Mouse (Mus musculus) cerebellum, postnatal 10 days (tissue): ENCODE results near the gene Pih1d1.
A peak's percentile ranks its signal among the peaks of the same experiment; 100 is the strongest.
"Not testable (repeated sequence)": the region's sequence is repeated elsewhere in the genome, so short reads cannot be mapped to it uniquely, and the experiment has no call there.

ENCODE experiments used
- DNase-seq, 2 experiments: peaks; one replicate each; pipeline ENCODE4 v3.0.0; 2021; ENCODE audit warnings: mixed read lengths in 2 of 2

The Pih1d1 gene

DNA sequence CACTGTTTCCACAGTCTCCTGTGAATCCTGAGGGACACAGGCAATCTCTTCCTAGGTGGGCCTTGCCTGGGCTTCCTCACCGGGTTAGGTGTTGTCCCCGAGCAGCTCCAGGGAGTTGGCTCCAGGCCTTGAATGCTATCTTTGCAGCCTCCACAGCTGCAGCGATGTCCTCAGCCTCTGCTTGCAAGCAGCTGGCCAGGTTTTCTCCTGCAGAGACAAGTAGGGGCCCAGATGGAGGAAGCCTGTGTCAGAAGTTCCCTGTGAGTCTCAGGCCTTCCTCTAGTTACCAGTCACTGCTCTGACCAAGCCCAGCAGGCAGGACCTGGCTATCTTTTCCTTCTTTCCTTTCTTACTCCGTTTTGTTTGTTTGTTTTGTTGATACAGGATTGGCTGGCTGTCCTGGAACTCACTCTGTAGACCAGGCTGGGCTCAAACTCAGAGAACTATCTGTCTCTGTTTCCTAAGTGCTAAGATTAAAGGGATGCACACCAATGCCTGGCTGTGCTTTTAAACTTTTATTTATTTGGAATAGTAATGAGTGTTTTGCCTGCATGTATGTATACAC, 5.5 kb upstream of the Pih1d1 start:
- DNase-seq = peak in 1 of 2 experiments; percentile 7

DNA sequence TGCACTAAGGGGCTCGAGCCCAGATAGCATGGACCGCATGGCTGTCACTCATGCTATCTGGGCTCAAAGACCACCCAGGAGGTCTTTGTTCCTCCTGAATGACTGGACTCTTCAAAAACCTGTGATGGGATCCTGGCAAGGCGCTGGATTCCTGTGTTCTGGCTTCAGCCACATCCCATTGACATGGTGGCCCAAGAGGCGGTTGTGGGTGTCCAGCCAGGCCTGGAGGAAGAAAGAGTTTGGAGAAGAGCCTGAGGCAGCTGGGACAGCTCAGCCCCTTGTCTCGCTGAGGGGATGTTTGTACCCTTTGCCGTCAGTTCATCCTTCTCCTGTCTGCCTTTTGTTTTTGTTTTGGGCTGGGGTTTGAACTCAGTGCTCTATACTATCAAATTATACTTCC, 4.6 kb upstream of the Pih1d1 start:
- DNase-seq = peak in 1 of 2 experiments; percentile 29

DNA sequence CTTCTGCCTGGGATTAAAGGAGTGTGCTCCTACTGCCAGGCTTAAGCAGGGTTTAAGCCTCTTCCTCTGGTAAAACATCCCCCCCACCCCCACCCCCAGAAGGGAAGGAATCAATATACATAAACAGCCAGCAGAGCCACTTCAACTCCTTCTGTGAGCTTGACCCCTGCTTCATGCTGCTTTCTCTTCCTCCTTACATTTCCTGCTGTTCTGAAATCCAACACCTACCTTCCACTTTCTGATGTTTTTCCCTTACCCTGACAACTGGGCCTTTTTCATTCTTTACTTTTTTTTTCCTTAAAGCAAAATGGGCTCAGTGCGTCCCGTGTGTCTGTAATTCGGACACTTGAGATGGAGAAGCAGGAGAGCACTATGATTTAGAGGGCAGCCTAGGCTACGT, 3.8 kb upstream of the Pih1d1 start:
- DNase-seq = no peak

DNA sequence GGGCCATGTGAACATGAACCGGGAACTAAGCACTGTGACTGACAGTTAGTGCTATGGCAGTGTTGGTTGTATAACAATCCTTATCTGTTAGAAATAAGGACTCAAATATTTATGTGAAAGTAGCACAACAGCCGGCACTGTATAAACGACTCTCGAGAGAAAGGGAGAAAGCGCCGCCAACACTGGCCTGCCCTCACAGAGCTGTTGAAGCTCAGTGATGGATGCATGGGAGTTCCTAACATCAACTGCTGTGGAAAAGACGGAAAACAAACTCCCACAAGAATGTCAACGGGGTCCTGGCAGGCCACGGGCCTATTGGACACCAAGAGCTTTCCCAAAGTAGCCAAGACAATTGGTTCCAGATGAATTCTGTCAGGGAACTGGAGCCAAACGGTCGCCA, 2.8 kb upstream of the Pih1d1 start:
- DNase-seq = peak in 1 of 2 experiments; percentile 25

DNA sequence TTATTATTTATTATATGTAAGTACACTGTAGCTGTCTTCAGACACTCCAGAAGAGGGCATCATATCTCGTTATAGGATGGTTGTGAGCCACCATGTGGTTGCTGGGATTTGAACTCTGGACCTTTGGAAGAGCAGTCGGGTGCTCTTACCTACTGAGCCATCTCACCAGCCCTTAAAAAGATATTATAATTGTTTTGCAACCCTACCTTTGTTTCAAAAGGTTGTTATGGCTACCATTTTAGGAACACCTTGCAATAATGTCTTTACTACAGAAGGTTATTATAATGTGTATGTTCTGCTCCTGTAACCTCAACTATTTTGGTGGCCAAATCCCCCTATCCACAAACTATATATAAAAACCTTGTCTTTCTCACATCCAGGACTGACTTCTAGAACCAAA, 1.1 kb upstream of the Pih1d1 start:
- not testable (repeated sequence) for DNase-seq

DNA sequence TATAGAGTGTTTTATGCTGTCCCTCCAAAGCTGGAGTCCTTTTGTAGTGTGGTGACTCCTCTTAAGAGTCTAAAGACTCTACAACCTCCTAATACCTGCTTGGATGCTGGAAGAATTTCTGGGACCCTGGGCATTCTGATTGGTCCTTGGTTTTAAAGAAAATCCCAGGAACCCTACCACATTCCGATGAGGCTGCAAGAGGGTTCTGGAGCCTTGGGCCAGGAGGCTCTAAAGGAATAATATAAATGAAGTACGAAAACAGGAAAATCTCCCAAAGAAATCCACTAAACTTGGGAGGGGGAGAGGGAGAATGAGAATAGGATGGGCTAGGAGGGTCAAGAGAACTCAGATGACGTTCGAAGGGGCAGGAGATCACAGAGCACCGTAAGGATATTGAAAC, 517 bp upstream of the Pih1d1 start:
- no peak for DNase-seq

DNA sequence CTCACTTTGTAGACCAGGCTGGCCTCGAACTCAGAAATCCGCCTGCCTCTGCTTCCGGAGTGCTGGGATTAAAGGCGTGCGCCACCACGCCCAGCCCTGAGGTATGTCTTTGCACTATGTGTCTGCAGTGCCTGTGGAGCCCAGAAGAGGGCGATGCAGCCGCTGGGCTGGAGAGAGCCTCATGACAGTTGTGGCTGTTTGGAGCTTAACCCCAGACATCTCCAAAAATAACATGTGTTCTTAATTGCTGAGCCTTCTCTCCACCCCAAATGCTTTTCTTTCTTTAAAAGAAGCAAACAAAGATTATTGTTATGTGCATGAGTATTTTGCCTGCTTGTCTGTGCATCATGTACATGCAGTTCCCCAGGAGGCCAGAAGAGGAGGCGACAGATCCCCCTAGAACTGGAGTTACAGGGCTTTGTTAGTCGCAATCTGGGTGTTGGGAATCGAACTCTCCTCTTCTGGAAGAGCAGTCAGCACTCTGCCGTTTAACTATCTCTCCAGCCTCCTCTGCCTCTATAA, 951 bp downstream of the Pih1d1 start:
- DNase-seq = peak; percentile 79 to 85

DNA sequence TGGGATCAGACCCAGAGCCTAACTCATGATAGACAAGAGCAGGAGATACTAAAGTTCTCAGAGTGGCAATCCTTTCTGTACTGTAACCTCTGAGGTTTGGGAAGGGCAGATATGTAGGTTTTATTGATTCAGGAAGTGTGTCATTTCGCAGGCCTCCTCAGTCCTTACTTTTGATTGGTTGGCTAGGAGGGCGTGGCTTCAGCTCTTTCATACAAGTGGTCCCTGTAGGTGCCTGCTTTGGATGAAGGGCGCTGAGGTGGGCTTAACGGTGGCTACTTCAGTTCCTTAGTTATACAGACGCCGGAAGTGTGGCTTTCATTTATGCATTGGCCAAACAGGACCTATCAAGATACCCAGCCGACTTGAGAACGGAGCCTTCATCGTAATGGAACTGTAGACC, 1.5 kb downstream of the Pih1d1 start:
- DNase-seq = peak in 1 of 2 experiments; percentile 17

DNA sequence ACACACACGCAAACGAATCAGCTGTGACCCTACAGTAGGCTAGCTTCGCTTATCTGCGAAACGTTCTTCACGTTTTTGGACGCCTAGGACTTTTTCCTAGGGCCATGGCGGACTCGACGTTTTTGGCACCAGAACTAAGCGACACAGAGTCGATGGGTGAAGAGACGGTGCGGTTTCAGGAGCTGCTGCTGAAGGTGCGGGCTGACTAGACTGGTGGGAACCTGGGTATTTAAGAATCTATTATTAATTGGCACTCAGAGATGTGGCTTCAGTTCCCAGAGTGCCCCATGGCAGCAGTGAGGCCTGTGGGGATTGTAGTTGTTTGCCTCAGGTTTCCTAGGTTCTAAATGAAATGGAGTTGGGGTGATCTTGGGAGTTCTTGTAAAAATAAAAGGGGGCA, 2.1 kb downstream of the Pih1d1 start:
- peak in 1 of 2 experiments; percentile 7 for DNase-seq

DNA sequence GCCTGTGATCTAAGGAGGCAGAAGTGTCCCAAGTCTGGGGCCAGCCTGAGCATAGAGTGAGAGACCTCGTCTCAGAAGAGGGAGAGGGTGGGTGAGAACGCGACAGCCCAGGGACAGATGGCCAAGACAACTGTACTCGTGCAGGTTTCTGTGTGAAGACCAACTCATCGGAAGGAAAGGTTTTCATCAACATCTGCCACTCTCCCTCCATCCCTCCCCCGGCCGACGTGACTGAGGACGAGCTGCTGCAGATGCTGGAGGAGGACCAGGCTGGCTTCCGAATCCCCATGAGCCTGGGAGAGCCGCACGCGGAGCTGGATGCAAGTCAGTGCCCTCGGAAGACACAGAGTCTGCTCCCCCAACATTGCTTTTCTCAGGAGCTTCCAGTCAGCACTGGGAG, 3.4 kb downstream of the Pih1d1 start:
- peak in 1 of 2 experiments; percentile 19 for DNase-seq

DNA sequence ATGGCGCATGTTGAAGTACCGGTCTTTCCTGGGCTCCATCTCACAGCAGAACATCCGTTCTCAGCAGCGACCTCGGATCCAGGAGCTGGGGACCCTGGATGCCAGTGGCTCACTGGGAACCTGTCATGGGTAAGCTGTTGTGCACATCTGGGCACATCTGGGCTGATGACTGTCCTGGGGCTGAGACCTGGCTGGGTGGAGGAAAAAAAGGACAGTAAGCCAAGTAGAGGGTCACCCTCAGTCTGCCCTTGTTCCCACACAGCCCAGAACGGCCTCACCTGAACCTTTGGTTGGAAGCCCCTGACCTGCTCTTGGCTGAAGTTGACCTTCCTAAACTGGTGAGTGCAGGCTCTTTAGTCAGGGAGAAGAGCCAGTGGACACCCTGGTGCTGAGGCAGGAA, 4.9 kb downstream of the Pih1d1 start:
- DNase-seq = no peak

DNA sequence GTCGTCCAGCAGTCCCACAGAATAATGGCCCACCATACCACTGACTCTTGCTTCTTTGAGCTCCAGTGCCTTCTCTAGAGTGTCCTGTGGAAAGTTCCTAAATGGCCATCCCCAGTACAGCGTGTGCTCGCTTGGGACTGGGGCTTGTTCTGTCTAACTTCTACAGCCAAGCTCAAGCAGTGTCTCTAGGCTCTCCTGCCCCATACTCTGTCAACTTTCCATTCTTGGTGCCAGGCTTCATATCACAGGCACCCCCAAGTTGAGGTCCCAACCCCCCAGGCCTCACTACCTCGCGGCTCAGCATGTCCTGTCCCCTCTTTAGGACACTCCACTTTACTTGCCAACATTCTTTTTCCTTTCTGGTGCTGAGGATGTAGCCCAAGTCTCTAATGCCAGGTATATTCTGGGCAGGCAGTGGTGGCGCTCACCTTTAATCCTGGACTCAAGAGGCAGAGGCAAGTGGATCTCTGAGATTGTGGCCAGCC, 6.3 kb downstream of the Pih1d1 start:
- no peak for DNase-seq

DNA sequence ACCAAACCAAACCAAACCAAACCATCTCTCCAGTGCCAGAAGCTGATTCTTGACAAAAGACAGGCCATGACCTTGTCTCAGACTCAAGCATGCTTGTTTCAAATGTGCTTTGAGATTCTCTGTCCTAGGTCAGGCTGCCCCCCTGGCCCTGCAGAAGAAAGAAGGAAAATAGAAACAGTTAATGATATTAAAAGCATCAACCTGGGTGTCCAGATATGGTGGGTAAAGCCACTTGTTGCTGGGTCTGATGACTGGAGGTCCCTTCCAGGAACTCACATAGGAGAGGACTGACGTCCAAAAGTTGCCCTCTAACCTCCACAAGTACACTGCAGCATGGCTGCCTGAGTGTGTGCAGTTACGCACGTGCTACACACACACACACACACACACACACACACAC, 6.8 kb downstream of the Pih1d1 start:
- no peak for DNase-seq

DNA sequence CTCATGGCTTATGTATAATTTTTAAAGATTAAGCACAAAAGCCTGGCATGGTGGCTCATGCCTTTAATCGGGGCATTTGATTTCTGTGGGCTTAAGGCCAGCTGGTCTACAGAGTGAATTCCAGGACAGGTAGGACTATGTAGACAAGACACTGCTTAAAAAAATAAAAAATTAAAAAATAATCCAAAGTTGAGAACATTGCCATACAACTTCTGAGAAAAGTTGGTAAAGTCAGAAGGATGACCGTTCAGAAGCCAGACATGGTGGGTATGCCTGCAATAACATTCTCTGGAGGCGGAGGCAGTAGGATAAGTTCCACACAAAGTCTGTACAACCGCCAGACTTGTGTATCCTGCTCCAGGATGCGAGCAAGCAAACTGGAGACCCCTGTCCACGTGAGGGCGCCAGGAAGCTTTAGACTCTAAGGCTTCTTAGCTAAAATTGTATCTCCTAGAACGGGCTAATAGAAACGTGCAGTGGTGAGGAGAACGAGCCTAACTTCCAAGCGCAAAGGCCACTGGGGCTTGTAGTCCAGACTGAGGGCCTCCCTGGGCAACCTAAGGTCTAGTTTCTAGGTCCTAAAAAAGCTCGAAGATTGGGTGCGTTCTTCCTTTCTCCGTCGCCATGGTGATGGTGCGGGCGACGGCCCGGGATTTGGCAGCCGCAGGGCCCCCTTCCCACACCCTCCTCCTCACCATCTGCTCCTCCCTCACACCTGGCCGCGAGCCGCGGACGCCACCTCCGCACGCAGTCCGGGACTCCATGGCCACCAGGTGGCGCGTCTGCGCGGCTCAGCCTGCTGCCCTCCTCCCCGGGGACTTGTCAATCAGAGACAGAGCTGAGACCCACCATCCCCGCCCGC, 7.7 kb downstream of the Pih1d1 start:
- DNase-seq = peak; percentile 100

DNA sequence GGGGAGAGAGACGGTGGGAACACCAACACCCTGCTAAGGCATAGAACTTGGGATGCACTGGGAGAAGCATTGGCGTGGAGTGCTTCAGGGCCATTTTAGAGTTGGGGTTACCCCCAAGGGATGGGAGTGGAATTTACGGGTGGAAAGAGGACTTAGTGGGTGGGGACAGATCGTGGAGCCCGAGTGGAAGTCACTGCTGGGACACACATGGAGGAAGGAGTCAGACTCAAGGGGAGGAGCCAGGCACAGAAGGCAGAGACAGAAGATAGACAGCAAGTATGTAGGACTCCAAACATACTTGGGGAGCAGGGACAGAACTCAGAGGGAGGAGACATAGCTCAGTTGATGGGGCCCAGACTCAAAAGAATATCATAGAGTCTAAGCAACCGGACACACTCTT, 8.4 kb downstream of the Pih1d1 start:
- DNase-seq = no peak

DNA sequence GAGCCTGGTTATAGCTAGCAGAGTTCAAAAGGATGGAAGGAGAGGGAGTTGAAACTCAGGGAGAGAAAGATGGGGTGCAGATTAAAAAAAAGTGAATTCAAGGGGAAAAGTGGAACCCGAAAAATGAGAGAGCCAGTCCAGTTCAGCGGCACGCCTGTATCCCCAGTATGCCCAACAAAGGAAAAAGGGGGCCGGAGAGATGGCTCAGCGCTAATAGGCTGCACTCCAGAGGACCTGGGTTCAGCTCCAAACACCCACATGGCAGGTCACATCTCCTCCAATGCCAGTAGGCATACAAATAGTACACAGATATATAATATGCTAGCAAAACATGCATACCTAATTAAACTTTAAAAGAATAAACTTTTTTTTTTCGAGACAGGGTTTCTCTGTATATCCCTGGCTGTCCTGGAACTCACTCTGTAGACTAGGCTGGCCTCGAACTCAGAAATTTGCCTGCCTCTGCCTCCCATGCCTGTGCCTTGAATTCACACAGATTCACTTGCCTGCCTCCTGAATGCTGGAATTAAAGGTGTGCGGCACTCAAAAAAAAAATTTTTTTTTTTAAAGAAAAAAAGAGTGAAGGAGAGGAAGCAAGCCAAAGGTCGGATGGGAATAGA, 9.0 kb downstream of the Pih1d1 start:
- no peak for DNase-seq

DNA sequence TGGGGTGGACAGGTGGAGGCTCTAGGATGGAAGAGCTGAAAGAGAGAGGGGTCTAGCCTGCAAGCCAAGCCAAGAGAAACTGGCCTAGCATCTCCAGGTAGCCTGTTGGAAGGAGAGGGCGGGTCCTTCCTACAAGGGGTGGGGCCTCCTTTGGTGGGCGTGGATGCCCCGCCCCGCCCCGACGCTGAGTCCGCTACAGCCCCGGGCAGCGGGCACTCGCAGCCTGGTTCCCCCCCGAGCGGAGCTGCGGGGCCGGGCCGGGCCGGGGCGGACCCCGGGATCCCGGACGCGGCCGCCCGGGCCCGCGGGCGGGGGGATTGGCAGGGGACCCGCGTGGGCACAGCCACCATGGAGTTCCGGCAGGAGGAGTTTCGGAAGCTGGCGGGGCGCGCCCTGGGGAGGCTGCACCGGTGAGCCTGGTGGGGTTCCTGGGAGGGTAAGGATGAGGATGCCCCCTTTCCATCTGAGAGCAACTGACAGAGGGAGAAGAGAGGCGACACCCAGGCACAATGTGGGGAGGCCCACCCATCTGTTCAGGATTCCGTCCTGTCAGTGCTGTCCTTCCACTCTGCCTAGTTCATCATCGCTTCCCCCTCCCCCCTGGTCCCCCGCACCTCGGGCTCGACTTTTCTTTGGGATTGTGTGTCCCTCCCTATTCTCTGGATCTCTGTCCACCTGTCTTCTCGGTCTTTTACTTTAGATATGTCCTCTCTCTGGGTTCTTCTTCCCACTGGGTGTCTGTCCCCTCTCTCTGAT, 9.8 kb downstream of the Pih1d1 start, which contains the start of gene Slc17a7:
Slc17a7 (plus strand) TSS at position 215 of the 756 bp plus-strand sequence.
- DNase-seq = peak; percentile 81 to 86

DNA sequence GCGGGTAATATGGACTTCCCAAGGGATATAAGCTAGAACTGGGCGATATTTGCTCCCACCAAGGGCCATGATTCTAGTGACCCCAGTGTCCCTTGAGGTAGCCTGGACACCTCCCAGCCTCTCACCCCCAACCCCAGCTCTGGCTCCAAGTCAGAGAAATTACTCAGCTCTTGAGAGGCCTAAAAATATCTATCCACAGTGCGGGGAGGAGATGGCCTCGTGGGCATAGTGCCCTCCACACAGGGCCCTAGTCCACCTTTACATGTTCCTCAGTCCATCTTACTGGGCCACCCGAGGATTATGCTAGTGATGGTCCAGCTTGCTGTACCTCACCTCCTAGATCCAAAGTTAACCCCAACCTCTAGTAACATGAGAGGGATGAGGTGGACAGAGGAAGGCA, 10.7 kb downstream of the Pih1d1 start:
- peak; percentile 56 to 58 for DNase-seq

DNA sequence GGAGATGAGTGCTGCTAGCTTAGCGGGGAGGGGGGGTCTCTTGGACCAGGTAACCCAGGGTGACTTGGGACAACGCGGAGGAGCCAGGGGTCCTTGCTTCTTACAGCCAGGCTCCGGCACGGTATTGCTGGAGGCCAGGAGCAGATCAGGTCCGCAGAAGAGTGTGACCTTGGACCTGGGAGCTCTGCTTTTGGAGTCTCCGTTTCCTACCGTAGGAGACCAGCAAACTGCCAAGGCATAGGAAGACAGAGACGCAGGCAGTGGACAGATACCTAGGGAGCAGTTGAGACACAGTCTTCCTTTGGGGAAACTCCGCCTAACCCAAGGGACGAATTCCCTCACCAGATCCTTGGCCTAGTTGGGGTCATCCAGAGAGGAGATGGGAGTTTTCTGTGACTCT, 11.6 kb downstream of the Pih1d1 start:
- DNase-seq = no peak

DNA sequence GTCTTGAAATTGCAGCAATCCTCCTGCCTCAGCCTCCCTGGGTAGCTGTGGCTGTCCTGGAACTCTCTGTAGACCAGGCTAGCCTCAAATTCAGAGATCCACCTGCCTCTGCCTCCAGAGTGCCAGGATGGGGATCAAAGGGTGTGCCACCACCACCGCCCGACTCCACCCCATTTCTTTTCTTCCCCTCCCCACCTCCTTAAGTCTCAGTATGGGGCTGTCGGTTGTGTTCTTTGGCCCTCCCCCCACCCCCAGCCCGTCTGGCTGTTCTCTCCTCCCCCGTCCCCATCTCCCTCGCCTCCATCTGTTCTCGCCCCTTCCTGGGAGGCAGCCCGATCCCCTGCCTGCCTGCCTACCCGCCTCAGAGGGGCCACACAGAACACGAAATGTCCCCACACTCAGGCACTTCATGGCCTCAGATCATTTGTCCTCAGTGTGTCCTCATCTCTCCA, 12.9 kb downstream of the Pih1d1 start:
- DNase-seq = peak; percentile 59 to 70

DNA sequence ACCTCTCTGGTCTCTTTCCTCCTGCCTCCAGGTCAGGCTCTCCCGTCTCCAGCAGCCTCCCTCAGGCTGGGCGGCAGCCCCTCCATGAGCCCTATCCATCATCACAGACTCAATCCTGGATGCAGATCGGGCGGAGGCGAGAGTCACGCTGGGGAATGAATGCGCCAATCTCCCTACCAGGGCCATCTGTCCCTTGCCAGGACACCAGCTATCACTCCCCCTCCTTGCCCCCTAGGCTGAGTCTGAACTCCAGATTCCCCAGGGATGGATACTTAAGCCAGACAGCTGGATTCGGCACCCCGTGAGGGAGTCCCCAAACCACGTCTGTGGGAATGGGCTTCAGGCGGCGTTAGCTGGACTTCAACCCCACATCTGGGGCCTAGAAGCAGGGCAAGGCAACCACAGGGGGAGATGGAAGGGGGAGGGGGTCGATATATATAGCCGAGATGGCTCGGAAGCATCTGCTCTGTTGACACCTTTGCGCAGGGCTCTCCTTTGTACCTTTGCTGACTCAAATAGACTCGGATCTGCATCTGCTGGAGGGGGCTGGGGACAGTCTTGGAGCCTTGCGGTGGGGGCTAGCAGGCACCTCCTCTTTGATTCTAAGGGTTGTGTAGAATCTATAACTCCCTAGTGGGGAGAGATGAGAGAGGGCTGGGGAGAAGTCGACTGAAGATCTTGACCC, 13.8 kb downstream of the Pih1d1 start:
- peak; percentile 74 to 81 for DNase-seq

DNA sequence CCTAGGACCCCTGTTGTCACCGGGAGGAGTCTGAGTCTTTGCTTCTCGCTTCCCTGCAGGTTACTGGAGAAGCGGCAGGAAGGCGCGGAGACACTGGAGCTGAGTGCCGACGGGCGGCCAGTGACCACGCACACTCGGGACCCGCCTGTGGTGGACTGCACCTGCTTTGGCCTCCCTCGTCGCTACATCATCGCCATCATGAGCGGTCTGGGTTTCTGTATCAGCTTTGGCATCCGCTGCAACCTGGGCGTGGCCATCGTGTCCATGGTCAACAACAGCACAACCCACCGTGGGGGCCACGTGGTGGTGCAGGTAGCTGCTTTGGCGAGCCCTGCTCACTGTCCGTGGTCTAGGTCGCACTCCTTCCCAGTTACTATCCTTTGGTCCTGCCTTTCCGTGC, 14.6 kb downstream of the Pih1d1 start:
- DNase-seq = peak; percentile 65 to 67
